Mouse (Mus musculus) frontal cortex, postnatal 14 days (tissue): ENCODE measurements around the gene Dand5.

Experiments
- DNase-seq, 2 experiments: peaks; one replicate each; pipeline ENCODE4 v3.0.0; 2022; ENCODE audit warnings: low spot score in 2 of 2

Gene Dand5

GRCm38 (mm10) chr8:84783919-84784581, 38.6 kb downstream of the Dand5 start:
- no peak for DNase-seq

- no peak for DNase-seq
Measured at GRCm38 (mm10) chr8:84783198-84783918, 39.3 kb downstream of the Dand5 start.

- DNase-seq: no peak
Measured at GRCm38 (mm10) chr8:84782680-84783079, 39.9 kb downstream of the Dand5 start.

GRCm38 (mm10) chr8:84781686-84782505, 40.7 kb downstream of the Dand5 start:
- no peak for DNase-seq

GRCm38 (mm10) chr8:84780949-84781680, 41.5 kb downstream of the Dand5 start:
- DNase-seq: no peak

- DNase-seq: no peak
Measured at GRCm38 (mm10) chr8:84780225-84780555, 42.4 kb downstream of the Dand5 start.

- DNase-seq: no peak
Measured at GRCm38 (mm10) chr8:84779519-84780224, 43.0 kb downstream of the Dand5 start.

- no peak for DNase-seq
Measured at GRCm38 (mm10) chr8:84778638-84779380, 43.8 kb downstream of the Dand5 start.

GRCm38 (mm10) chr8:84777899-84778637, 44.6 kb downstream of the Dand5 start:
- no peak for DNase-seq

GRCm38 (mm10) chr8:84776569-84776968, 46.1 kb downstream of the Dand5 start:
- DNase-seq: no peak

- DNase-seq: no peak
Measured at GRCm38 (mm10) chr8:84775621-84776113, 47.0 kb downstream of the Dand5 start.

GRCm38 (mm10) chr8:84775105-84775591, 47.5 kb downstream of the Dand5 start:
- DNase-seq: peak in 1 of 2 experiments; percentile 42

GRCm38 (mm10) chr8:84774473-84774911, 48.1 kb downstream of the Dand5 start:
- peak; percentile 67 to 74 for DNase-seq

GRCm38 (mm10) chr8:84773833-84774232, 48.8 kb downstream of the Dand5 start:
- peak; percentile 66 to 76 for DNase-seq

GRCm38 (mm10) chr8:84773304-84773703, 49.3 kb downstream of the Dand5 start:
- no peak for DNase-seq

GRCm38 (mm10) chr8:84772628-84773027, 50.0 kb downstream of the Dand5 start:
- no peak for DNase-seq

GRCm38 (mm10) chr8:84771941-84772378, 50.7 kb downstream of the Dand5 start:
- DNase-seq: peak in 1 of 2 experiments; percentile 43

GRCm38 (mm10) chr8:84771000-84771687, 51.5 kb downstream of the Dand5 start:
- DNase-seq: no peak
